Mouse (Mus musculus) small intestine, adult 2 months (tissue): ENCODE data around the gene Orc5.

Experiments used
- CTCF ChIP-seq: fragments of 200-500 bp; IDR thresholded peaks from 2 replicates; pipeline ENCODE4 v1.5.1; 2012; ENCODE audit warnings: low read depth, mild to moderate bottlenecking, control low read depth, inconsistent platforms, low read length, moderate library complexity, mixed read lengths; ENCODE audit not compliant: insufficient replicate concordance, insufficient read length; ENCODE audit errors: extremely low read depth
- POLR2A ChIP-seq: fragments of 200-500 bp; IDR thresholded peaks from 2 replicates; pipeline ENCODE4 v1.6.1; 2012; ENCODE audit warnings: low read depth, mild to moderate bottlenecking, control low read depth, inconsistent platforms, low read length, moderate library complexity

DNA sequence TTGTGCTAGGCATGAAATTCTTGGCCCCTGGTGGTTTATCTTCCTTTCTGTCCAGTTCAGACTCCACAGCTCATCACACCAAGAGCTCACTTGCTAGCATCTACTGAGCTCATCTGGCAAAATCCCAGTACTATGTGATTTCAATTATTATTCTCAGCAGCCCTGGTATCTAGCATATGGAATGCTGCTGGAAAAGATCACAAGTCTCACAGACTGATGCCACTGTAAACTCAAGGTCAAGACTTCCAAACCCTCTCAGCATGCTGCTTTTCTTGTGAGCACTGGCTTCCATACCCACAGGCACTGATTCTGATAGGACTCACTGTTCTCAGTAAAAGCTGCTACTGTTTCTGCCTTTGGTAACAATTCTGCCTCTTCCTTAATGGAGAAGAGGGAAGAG, 59.1 kb downstream of the Orc5 start:
- TF ChIP-seq POLR2A (no peak), CTCF (no peak)
